Mouse (Mus musculus) small intestine, adult 2 months (tissue): ENCODE data around the gene Ccdc77. TPM values are rescaled to one million over a fixed set of nuclear protein-coding genes. Genes with fewer than 3 reads are reported as not detected.

Source experiments
- H3K27ac ChIP-seq: fragments of 200-500 bp; 2 replicates; pipeline ENCODE4 v1.5.1; 2012; ENCODE audit warnings: low read depth, low read length, control low read depth, inconsistent platforms; ENCODE audit not compliant: insufficient read depth
- H3K27me3 ChIP-seq: fragments of 200-500 bp; 2 replicates; pipeline ENCODE4 v1.6.1; 2012; ENCODE audit warnings: mild to moderate bottlenecking, moderate library complexity, low read length, inconsistent platforms; ENCODE audit not compliant: control insufficient read depth, insufficient read depth
- H3K36me3 ChIP-seq: fragments of 200-500 bp; 2 replicates; pipeline ENCODE4 v1.6.1; 2012; ENCODE audit warnings: mild to moderate bottlenecking, low read length, control low read depth, inconsistent platforms; ENCODE audit not compliant: control insufficient read depth, insufficient read depth
- H3K4me1 ChIP-seq: fragments of 200-500 bp; 2 replicates; pipeline ENCODE4 v1.6.1; 2012; ENCODE audit warnings: low read length, inconsistent platforms, mixed read lengths; ENCODE audit not compliant: control insufficient read depth, insufficient read depth, insufficient read length
- H3K4me3 ChIP-seq: fragments of 200-500 bp; 2 replicates; pipeline ENCODE4 v1.5.1; 2012; ENCODE audit warnings: low read depth, mild to moderate bottlenecking, control low read depth, inconsistent platforms, low read length, moderate library complexity
- CTCF ChIP-seq: fragments of 200-500 bp; IDR thresholded peaks from 2 replicates; pipeline ENCODE4 v1.5.1; 2012; ENCODE audit warnings: low read depth, mild to moderate bottlenecking, control low read depth, inconsistent platforms, low read length, moderate library complexity, mixed read lengths; ENCODE audit not compliant: insufficient replicate concordance, insufficient read length; ENCODE audit errors: extremely low read depth
- POLR2A ChIP-seq: fragments of 200-500 bp; IDR thresholded peaks from 2 replicates; pipeline ENCODE4 v1.6.1; 2012; ENCODE audit warnings: low read depth, mild to moderate bottlenecking, control low read depth, inconsistent platforms, low read length, moderate library complexity
- WGBS: fragments of 180-500 bp; shearing (Covaris S2); methylation state at CpG from one replicate; pipeline ENCODE4 v1.1.7; 2018; 5-methylcytosine and 5-hydroxymethylcytosine counted together
- polyA plus RNA-seq: library from polyadenylated mRNA; depleted of rRNA; stranded (reverse); fragments of >200 nt; gene quantifications from 2 replicates; pipeline ENCODE4 v1.2.3, GENCODE M21; 2012

Ccdc77 gene
- polyA plus RNA-seq, 1 experiment = 0.58 TPM

DNA sequence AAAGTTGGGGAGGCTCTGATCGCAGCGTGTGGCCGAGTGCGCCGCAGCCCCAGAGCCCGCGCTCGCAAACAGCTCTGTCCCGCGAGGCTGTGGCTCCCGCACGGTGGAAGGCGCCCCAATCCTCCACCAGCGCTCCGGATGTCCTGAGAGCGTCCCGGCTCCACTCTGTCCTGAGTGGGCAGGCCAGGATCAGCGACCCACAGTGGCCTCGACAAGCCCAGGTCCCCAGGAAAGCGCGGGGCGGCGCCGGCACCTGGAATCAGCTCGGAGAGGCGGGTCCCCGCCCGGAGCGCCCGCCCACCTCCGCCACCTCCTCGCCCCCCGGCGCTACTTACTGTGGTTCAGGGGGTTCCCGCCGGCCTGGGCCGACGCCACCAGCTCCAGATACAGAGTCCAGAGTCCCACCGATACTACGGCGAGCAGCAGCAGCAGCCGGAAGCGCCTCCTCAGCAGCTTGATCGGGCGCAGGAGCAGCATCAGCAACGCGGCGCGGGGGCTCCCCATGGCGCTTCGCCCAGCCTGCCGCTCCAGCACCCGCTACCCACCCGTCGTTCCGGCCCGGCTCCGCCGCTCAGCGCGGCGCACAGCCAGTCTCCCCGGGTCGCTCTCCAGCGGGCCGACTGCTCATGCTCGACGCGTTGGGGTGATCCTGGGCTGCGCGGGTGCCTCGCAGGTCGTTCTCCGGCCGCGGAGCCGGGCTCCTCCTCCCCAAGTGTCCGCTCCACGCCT, 70.0 kb downstream of the Ccdc77 start, which contains the start of the genes D330020A13Rik and B4galnt3:
TSS of gene D330020A13Rik (plus strand) at position 309 of the 729 bp plus-strand sequence.
TSS of gene B4galnt3 (minus strand) at position 504 of the 729 bp plus-strand sequence.
- TF ChIP-seq POLR2A (no peak), CTCF (no peak)
- WGBS = under 1% methylated on average over 78 of the region's 79 CpGs

DNA sequence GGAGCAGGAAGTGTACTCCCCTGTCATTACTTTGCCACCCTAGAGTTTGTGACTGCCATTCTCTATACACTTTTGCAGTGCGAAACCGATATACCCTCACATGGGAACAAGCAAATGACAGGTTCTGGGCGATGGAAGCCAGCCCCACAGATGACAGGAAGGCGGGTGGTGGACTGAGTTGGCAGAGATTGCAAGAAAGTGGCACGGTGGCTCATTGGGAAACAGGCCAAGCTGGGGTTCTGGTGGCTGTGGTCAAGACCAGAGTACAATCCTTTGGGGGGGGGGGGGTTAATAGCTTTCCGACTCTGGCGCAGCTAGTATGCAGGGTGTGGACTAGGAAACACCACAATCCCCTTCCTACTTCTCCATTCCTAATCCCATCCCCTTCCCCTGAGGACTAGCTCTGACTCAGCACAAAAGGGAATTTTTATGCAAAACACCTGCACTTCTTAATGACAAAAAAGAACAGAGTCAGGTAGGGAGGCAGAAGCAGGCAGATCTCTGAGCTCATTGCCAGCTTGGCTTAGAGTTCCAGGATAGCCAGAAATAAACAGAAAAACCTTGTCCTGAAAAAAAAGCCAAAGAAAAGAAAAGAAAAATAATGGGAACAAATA, 72.7 kb downstream of the Ccdc77 start:
- Histone ChIP-seq H3K4me3 (no peak overlapping the region), H3K36me3 (no peaks in the 10 kb centered on the region), H3K4me1 (peaks cover 4% of the 10 kb centered on the region; the same call in 1 of the 2 replicates), H3K27me3 (no peaks in the 10 kb centered on the region; the same call in 1 of the 2 replicates), H3K27ac (no peak overlapping the region)
- TF ChIP-seq POLR2A (no peak), CTCF (no peak)
- WGBS = 79% methylated on average over 7 of the region's 7 CpGs

More for the DNA sequence above, 70.0 kb downstream of the Ccdc77 start, which contains the start of the genes D330020A13Rik and B4galnt3:
- Histone ChIP-seq H3K4me3 (peak within 1 kb of the TSS; percentile 80), H3K36me3 (no peaks in the 10 kb centered on the region), H3K27ac (no peak within 1 kb of the TSS), H3K4me1 (peaks cover 4% of the 10 kb centered on the region; the same call in 1 of the 2 replicates), H3K27me3 (no peaks in the 10 kb centered on the region; the same call in 1 of the 2 replicates)

DNA sequence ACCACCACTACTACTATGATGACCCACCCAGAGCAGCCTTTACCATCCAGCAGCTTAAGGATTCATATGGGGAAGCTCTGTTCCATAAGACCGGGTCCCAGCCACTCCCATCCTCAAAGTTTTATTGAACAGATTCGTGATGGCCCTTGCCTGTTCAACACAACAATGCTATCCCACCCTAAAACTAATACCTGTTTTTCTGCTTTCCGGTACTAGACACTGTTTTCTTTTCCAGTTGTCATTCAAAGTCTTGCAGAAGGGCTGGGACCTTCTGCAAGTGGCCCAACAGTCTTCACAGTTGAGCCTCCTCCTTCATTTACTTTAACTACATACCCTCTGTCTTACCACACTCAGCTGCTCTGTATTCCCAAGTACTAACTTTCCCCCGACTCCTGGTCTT, 74.7 kb downstream of the Ccdc77 start:
- no peak overlapping the region for H3K27ac ChIP-seq
- H3K4me3 ChIP-seq = no peak overlapping the region
- no peaks in the 10 kb centered on the region; the same call in 1 of the 2 replicates for H3K27me3 ChIP-seq
- WGBS = 89% methylated on average over 4 of the region's 4 CpGs
- H3K36me3 ChIP-seq = no peaks in the 10 kb centered on the region
- peaks cover 4% of the 10 kb centered on the region; the same call in 1 of the 2 replicates for H3K4me1 ChIP-seq
- TF ChIP-seq POLR2A (no peak), CTCF (no peak)

DNA sequence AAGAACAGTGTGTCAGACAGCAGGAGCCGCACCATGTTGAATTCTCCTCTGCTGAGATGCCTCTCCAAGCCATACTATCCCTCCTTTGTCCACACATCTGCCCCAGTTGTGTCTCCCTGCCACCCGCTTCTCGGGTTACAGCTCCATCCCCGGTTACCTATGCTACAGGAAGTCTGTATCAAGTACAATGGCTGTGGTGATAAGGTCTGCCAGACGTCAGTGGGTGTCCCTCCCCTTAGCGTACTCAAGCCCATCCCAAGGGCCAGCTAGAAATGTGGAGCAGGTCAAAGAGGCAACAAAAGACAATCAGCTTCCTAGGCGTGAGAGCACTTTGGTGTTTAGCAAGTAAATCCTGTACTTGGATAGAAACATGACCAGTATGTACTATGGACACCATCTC, 75.6 kb downstream of the Ccdc77 start:
- no peaks in the 10 kb centered on the region for H3K4me1 ChIP-seq
- 39% methylated on average over 7 of the region's 7 CpGs for WGBS
- TF ChIP-seq CTCF = no peak
- TF ChIP-seq POLR2A = no peak
- no peak overlapping the region for H3K4me3 ChIP-seq
- no peak overlapping the region for H3K27ac ChIP-seq
- no peaks in the 10 kb centered on the region for H3K36me3 ChIP-seq
- H3K27me3 ChIP-seq = no peaks in the 10 kb centered on the region

DNA sequence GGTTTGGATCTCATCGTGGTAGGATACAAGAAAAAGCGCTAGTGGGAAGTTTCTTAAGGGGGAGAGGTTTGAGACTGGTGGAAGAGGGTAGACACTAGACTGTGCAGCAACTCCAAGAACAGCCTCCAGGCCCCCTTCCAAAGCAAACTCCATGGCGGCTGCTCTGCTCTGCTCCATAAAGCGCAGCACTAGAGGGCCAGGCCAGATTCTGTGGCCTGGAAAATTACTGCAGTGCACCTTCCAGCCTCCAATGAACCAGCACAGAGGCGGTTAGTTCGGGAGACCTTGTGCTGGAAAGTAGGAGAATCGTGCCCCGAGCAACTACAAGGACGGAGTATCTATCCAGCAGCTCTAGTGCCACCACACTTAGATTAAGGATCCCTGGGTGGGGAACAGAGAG, 76.9 kb downstream of the Ccdc77 start:
- WGBS = 93% methylated on average over 9 of the region's 9 CpGs
- no peak overlapping the region for H3K27ac ChIP-seq

DNA sequence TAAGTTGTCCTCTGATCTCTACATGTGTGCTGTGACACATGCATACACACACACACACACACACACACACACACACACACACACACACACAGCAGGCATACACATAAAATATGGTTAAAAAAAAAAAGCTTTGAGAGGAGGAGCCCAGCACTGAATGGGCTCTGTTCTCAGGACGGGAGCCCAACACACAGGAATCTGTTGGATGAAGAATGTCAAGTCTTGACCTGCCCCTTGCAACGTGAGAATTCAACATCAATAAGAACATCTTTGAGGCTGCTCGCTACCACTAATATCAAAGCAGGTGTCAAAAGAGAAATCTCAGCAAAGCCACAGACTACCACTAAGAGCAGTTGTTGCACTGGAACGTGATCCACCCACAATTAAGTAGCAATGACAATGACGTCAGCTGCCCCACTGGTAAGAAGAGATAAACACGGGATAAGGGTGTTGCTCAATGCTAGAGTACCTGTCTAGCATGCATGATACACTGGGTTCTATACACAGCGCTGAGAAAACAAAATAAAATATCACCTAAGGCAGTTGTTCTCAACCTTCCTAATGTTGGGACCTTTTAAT, 87.2 kb downstream of the Ccdc77 start:
- Histone ChIP-seq H3K27ac (no peak overlapping the region), H3K36me3 (no peaks in the 10 kb centered on the region), H3K4me3 (no peak overlapping the region), H3K27me3 (no peaks in the 10 kb centered on the region), H3K4me1 (peaks cover 2% of the 10 kb centered on the region; the same call in 1 of the 2 replicates)
- 55% methylated on average over 7 of the region's 7 CpGs for WGBS
- TF ChIP-seq CTCF = no peak
- TF ChIP-seq POLR2A = no peak

More for the DNA sequence above, 76.9 kb downstream of the Ccdc77 start:
- Histone ChIP-seq H3K4me1 (no peaks in the 10 kb centered on the region), H3K36me3 (no peaks in the 10 kb centered on the region), H3K27me3 (no peaks in the 10 kb centered on the region), H3K4me3 (no peak overlapping the region)
- TF ChIP-seq POLR2A (no peak), CTCF (no peak)
